Mouse (Mus musculus) liver, embryonic 14.5 days (tissue): Measurements from ENCODE around the gene Btbd9. TPM values are rescaled to one million over a fixed set of nuclear protein-coding genes. Genes with fewer than 3 reads are reported as not detected.

Experiments
- ATAC-seq: fragments of 200-750 bp; cut with Nextera tagmentation; 2 replicates; pipeline ENCODE4 v1.8.0; 2017; ENCODE audit warnings: moderate number of reproducible peaks, mild to moderate bottlenecking, moderate library complexity; ENCODE audit not compliant: insufficient read depth
- DNase-seq, 3 experiments: peaks; one replicate each; pipeline ENCODE4 v3.0.0-alpha.2; 2012 to 2013; ENCODE audit warnings: low read depth in 3 of 3, low spot score in 3 of 3
- H3K27ac ChIP-seq: fragments of 300-500 bp; sonication (generic); 2 replicates; pipeline ENCODE4 v1.5.1; 2014; ENCODE audit warnings: moderate library complexity, mild to moderate bottlenecking, control low read depth, inconsistent platforms
- H3K27me3 ChIP-seq: fragments of 300-500 bp; sonication (generic); 2 replicates; pipeline ENCODE4 v1.6.1; 2014; ENCODE audit warnings: mild to moderate bottlenecking, low read length, moderate library complexity; ENCODE audit not compliant: control insufficient read depth, insufficient read depth
- H3K36me3 ChIP-seq: fragments of 300-500 bp; sonication (generic); replicated peaks from 2 replicates; pipeline ENCODE4 v1.6.1; 2014; ENCODE audit warnings: low read depth; ENCODE audit not compliant: control insufficient read depth, insufficient read depth
- H3K4me1 ChIP-seq, 2 experiments: fragments of 200-500 bp in 1 of 2; fragments of 300-500 bp in 1 of 2; sonication (generic) in 1 of 2; replicated peaks; 2 replicates each; pipeline ENCODE4 v1.6.1; 2012 to 2014; ENCODE audit warnings: antibody characterized with exemption in 1 of 2, inconsistent platforms in 1 of 2, low read length in 1 of 2; ENCODE audit not compliant: control insufficient read depth in 2 of 2, insufficient read depth in 2 of 2
- H3K4me2 ChIP-seq: fragments of 300-500 bp; sonication (generic); 2 replicates; pipeline ENCODE4 v1.6.1; 2014; ENCODE audit warnings: low read depth, mild to moderate bottlenecking, control low read depth, moderate library complexity
- H3K4me3 ChIP-seq, 2 experiments: fragments of 200-500 bp in 1 of 2; fragments of 300-500 bp in 1 of 2; sonication (generic) in 1 of 2; 2 replicates each; pipeline ENCODE4 v1.5.1; 2012 to 2014; ENCODE audit warnings: low read depth in 2 of 2, low read length in 2 of 2, mild to moderate bottlenecking in 2 of 2, control low read depth in 1 of 2, inconsistent platforms in 1 of 2, moderate library complexity in 1 of 2; ENCODE audit not compliant: insufficient read depth in 1 of 2
- H3K9ac ChIP-seq: fragments of 300-500 bp; sonication (generic); replicated peaks from 2 replicates; pipeline ENCODE4 v1.6.1; 2014; ENCODE audit warnings: mild to moderate bottlenecking, control low read depth, moderate library complexity
- H3K9me3 ChIP-seq: fragments of 300-500 bp; sonication (generic); 2 replicates; pipeline ENCODE4 v1.6.1; 2016; ENCODE audit warnings: low read length, mixed read lengths; ENCODE audit not compliant: control insufficient read depth
- CTCF ChIP-seq: IDR thresholded peaks from 2 replicates; pipeline ENCODE4 v1.5.1; 2016; ENCODE audit warnings: antibody characterized with exemption, low read depth, control low read depth
- EP300 ChIP-seq: IDR thresholded peaks from 2 replicates; pipeline ENCODE4 v1.6.1; 2016; ENCODE audit warnings: antibody characterized with exemption, low read depth
- WGBS: fragments of 180-500 bp; shearing (Covaris S2); extraction: QIAGEN DNeasy Blood & Tissue Kit; methylation state at CpG from one replicate; pipeline ENCODE4 v1.1.7; 2014; ENCODE audit not compliant: insufficient replicate concordance; 5-methylcytosine and 5-hydroxymethylcytosine counted together
- polyA plus RNA-seq, 2 experiments: library from polyadenylated mRNA; depleted of rRNA in 1 of 2; stranded (reverse) in 1 of 2; unstranded in 1 of 2; fragments of >200 nt; fragmentation: Nextera tagmentation in 1 of 2; extraction: Ambion mirVana in 1 of 2; gene quantifications; 2 replicates each; pipeline versions ENCODE4 v1.2.1 to v1.2.3; 2012 to 2014

Gene Btbd9
- polyA plus RNA-seq, 2 experiments: 2.7 to 9.6 TPM

- H3K27ac ChIP-seq: no peak overlapping the region
- 80% methylated on average over 4 of the region's 4 CpGs for WGBS
- no peaks in the 10 kb centered on the region for H3K36me3 ChIP-seq
- ATAC-seq: no peak
- TF ChIP-seq CTCF: no peak
- no peak for TF ChIP-seq EP300
- H3K4me3 ChIP-seq: no peak overlapping the region
- H3K27me3 ChIP-seq: no peaks in the 10 kb centered on the region
- no peak overlapping the region for H3K9ac ChIP-seq
- no peak for DNase-seq
- peaks cover 0 to 6% of the 10 kb centered on the region in 2 experiments; a peak in 2 of 4 replicates for H3K4me1 ChIP-seq
- no peak overlapping the region for H3K4me2 ChIP-seq
- no peaks in the 10 kb centered on the region for H3K9me3 ChIP-seq
Measured at GRCm38 (mm10) chr17:30242647-30243046, 333.6 kb downstream of the Btbd9 start.

- TF ChIP-seq CTCF (no peak), EP300 (no peak)
- no peak for DNase-seq
- WGBS: 75% methylated on average over 17 of the region's 17 CpGs
- Histone ChIP-seq H3K27ac (no peak overlapping the region), H3K4me3 (no peak overlapping the region), H3K9me3 (no peaks in the 10 kb centered on the region), H3K9ac (no peak overlapping the region), H3K27me3 (no peaks in the 10 kb centered on the region), H3K36me3 (no peaks in the 10 kb centered on the region), H3K4me2 (no peak overlapping the region), H3K4me1 (peaks cover 0 to 6% of the 10 kb centered on the region in 2 experiments; a peak in 2 of 4 replicates)
- no peak for ATAC-seq
Measured at GRCm38 (mm10) chr17:30241720-30242322, 334.5 kb downstream of the Btbd9 start.

DNA sequence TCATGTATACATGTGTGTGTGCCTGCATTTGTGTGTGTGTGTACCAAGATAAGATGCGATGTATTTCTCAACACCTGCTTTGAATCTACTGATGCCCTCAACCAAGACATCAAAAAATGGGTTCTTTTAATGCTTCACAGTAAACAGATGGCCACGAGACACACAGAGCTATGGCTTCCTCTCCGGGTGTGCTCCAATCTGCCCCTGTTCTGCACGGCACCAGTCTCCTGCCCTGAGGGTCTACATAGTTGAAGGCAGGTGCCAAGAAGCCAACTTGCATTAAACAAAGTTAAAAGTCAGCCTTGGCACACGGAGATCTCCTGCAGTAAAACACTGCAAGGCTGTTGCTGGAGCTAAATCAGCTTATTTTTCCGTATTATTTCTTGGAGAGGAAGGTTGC lies 335.2 kb downstream of the Btbd9 start:
- no peak overlapping the region for H3K4me3 ChIP-seq
- no peak for DNase-seq
- no peak overlapping the region for H3K4me2 ChIP-seq
- peaks cover 0 to 4% of the 10 kb centered on the region in 2 experiments; a peak in 2 of 4 replicates for H3K4me1 ChIP-seq
- 69% methylated on average over 6 of the region's 6 CpGs for WGBS
- H3K27ac ChIP-seq: no peak overlapping the region
- H3K9ac ChIP-seq: no peak overlapping the region
- H3K36me3 ChIP-seq: no peaks in the 10 kb centered on the region
- no peak for ATAC-seq
- H3K9me3 ChIP-seq: no peaks in the 10 kb centered on the region
- H3K27me3 ChIP-seq: no peaks in the 10 kb centered on the region
- TF ChIP-seq CTCF (no peak), EP300 (no peak)

DNA sequence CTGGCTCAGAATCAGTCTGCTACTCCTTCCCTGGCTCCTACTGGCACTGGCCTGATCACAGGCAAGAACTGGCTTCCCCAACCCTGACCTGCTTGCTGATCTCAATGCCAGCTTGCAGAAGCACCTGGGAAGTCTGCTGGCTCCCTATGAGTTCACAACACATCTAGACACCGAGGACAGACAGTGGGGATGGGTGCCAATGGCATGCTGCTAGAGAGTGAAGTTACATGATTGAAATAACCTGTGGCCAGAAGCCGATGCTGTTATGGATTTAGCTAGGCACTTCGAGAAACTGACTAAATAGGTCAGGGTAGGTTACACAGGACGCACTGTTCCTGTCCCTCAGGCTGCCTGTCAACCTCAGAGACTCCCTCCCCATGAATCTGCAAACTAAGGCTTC lies 335.6 kb downstream of the Btbd9 start:
- H3K4me1 ChIP-seq: peaks cover 0 to 2% of the 10 kb centered on the region in 2 experiments; a peak in 1 of 4 replicates
- no peaks in the 10 kb centered on the region for H3K36me3 ChIP-seq
- TF ChIP-seq CTCF: no peak
- TF ChIP-seq EP300: no peak
- 67% methylated on average over 4 of the region's 4 CpGs for WGBS
- H3K27ac ChIP-seq: no peak overlapping the region
- H3K4me2 ChIP-seq: no peak overlapping the region
- H3K4me3 ChIP-seq: no peak overlapping the region
- H3K27me3 ChIP-seq: no peaks in the 10 kb centered on the region
- DNase-seq (no peak), ATAC-seq (no peak)
- H3K9me3 ChIP-seq: no peaks in the 10 kb centered on the region
- no peak overlapping the region for H3K9ac ChIP-seq

DNA sequence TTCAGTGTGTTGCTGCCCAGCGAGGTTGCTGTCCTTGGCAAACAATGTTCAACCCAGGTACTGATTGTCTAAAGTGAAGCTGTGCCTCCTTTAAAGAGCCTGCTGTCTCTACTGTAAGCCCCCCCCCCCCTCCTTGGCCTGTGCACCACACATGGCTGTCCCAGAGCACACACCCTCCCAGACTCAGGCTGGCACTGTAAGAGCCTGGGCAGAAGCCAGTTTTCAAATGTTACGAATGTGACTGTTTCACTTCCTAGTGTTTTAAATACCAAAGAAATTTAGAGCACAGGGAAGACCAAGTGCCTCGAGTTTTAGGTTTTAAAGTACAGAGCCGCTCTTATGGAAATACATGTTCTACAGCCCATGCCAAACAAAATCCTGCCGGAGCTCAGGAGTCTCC lies 336.8 kb downstream of the Btbd9 start:
- 0 out of 4 replicates have a peak, but pooled peaks cover 0 to 2% of the 10 kb centered on the region in 2 experiments for H3K4me1 ChIP-seq
- DNase-seq: no peak

More for the DNA sequence above, 336.8 kb downstream of the Btbd9 start:
- no peak overlapping the region for H3K4me3 ChIP-seq
- TF ChIP-seq CTCF (no peak), EP300 (no peak)
- WGBS: 64% methylated on average over 5 of the region's 5 CpGs
- no peak overlapping the region for H3K27ac ChIP-seq
- no peak overlapping the region for H3K4me2 ChIP-seq
- no peaks in the 10 kb centered on the region for H3K9me3 ChIP-seq
- H3K27me3 ChIP-seq: no peaks in the 10 kb centered on the region
- no peak for ATAC-seq
- no peaks in the 10 kb centered on the region for H3K36me3 ChIP-seq
- H3K9ac ChIP-seq: no peak overlapping the region
